Mouse (Mus musculus) G1E (cell line): ENCODE results near the gene Scyl1.

Source experiments
- CTCF ChIP-seq: IDR thresholded peaks from 2 replicates; pipeline ENCODE4 v1.5.1; 2012; ENCODE audit warnings: low read depth, low read length, inconsistent platforms, mixed read lengths
- POLR2AphosphoS5 ChIP-seq: IDR thresholded peaks from 2 replicates; pipeline ENCODE4 v1.6.1; 2012; ENCODE audit warnings: low read depth, low read length, inconsistent platforms; ENCODE audit not compliant: insufficient replicate concordance

DNA sequence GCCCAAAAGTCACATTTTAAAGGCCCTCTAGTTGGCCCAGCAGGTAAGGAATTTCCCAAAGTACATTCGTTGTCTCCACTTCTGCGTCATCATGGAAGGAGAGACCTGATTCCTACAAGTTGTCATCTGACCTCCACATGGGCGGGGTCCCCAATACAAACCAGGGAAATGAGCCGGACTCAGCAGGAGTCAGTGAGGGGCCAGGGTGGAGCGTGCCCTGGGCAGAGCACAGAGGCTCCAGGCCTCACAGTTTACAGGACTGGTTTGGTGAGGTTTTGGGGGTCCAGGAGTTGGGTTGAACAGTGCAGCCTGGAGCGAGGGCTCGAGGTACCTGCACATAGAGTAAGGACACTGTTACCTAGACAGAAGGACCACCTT lies 38.5 kb upstream of the Scyl1 start:
- TF ChIP-seq CTCF (no peak), POLR2AphosphoS5 (no peak)
